Mouse (Mus musculus): ENCODE data around the gene Dek. TPM values are rescaled to one million over a fixed set of nuclear protein-coding genes. Genes with fewer than 3 reads are reported as not detected.

Dek gene
- total and polyA plus RNA-seq, 2 experiments: 14.1 to 27.7 TPM

DNA sequence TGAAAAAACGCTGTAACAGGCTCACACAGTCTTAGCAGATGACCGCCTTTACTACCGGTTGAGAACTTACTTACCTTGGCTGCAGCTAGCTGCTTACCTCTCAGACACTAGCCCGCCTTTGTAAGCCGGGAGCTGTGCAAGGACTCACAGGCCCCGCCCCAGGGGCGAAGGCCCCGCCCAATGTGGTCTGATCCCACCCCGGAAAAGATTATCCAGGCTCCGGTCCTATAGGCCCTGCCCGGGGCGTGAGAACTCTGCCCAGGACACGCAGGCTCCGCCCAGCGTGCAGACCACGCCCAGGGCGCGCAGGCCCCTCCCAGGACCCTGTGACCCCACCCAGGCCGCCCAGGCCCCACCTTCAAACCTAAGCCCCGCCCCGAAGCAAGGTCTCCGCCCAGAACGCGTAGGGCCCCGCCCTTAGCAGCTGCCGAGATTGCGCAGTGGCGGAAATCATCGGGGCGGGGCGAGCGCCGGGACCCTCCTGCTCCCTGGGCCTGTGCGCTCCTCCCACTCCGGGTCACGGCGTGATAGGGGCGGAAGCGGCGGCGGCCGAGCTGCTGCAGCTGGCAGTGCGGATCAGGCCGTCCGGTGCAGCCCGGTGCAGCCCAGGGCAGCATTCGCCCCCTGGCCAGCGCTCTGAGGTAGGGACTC lies 62.8 kb downstream of the Dek start, which contains the start of gene Kdm1b:
Gene Kdm1b (plus strand): TSS at position 470 of the 651 bp plus-strand sequence.
- Histone ChIP-seq H3K9ac (ENCODE audit: low read depth, low read length) (peak within 1 kb of the TSS; percentile 94), H3K79me2 (ENCODE audit: control insufficient read depth, insufficient read depth, low read length) (peaks cover 15% of the 10 kb centered on the region; the same call in 1 of the 2 replicates), H3K27ac (replicated peaks; ENCODE audit: insufficient read depth, low read depth, low read length) (peak within 1 kb of the TSS; percentile 81), H3K4me1 (ENCODE audit: control insufficient read depth, insufficient read depth, low read length) (peaks cover 17% of the 10 kb centered on the region), H3K27me3 (ENCODE audit: control insufficient read depth, insufficient read depth, low read length) (no peaks in the 10 kb centered on the region), H3K4me3 (ENCODE audit: insufficient read depth, low read depth, low read length) (peak within 1 kb of the TSS; percentile 87), H3K36me3 (ENCODE audit: control insufficient read depth, insufficient read depth, low read length) (peaks cover 6% of the 10 kb centered on the region)
- under 1% methylated on average over 48 of the region's 48 CpGs for WGBS
- TF ChIP-seq POLR2A (IDR thresholded peaks at IDR 0.05; ENCODE audit: extremely low read depth, insufficient read depth, low read length) (peak; percentile 95), CTCF (IDR thresholded peaks at IDR 0.05; ENCODE audit: low read depth, low read length) (no peak)
- DNase-seq (ENCODE audit: extremely low read depth, low read depth, low spot score): peak; percentile 95

DNA sequence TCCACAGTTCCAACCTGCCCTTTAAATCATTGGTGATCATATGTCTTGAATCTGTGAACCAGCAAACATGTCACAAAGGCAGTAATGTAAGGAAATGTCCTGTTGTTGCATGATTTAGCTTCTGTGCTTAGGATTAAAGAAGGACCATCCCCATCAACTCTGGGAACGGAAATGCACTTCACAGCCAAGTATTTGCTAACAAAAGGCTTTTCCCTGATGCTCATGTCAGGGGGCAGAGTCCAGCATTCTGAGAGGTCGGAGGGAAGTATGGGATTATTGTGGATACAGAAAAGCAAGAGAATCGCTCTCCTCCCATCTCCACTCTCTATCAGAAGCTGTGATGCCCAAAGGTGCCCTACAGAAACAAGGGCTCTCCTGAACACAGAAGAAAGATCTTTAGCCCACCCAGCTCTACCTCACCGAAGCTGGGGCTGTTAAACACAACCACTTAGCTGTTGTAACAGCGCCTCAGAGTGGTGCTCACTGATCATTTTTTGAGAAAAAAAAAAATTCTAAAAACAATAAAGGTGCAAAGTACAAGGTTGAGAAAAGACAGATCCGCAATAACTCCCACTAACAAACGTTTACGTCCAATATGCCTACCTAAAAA lies 63.9 kb downstream of the Dek start:
- peak; percentile 71 for DNase-seq (ENCODE audit: extremely low read depth, low read depth, low spot score)
- TF ChIP-seq POLR2A (IDR thresholded peaks at IDR 0.05; ENCODE audit: extremely low read depth, insufficient read depth, low read length) (no peak), CTCF (IDR thresholded peaks at IDR 0.05; ENCODE audit: low read depth, low read length) (no peak)
- Histone ChIP-seq H3K27ac (replicated peaks; ENCODE audit: insufficient read depth, low read depth, low read length) (peak overlapping the region; percentile 81), H3K79me2 (ENCODE audit: control insufficient read depth, insufficient read depth, low read length) (peaks cover 15% of the 10 kb centered on the region; the same call in 1 of the 2 replicates), H3K9ac (ENCODE audit: low read depth, low read length) (peak overlapping the region; percentile 36), H3K27me3 (ENCODE audit: control insufficient read depth, insufficient read depth, low read length) (no peaks in the 10 kb centered on the region), H3K36me3 (ENCODE audit: control insufficient read depth, insufficient read depth, low read length) (peaks cover 6% of the 10 kb centered on the region), H3K4me3 (ENCODE audit: insufficient read depth, low read depth, low read length) (peak overlapping the region; percentile 57), H3K4me1 (ENCODE audit: control insufficient read depth, insufficient read depth, low read length) (peaks cover 11% of the 10 kb centered on the region)
- 6% methylated on average over 8 of the region's 8 CpGs for WGBS

DNA sequence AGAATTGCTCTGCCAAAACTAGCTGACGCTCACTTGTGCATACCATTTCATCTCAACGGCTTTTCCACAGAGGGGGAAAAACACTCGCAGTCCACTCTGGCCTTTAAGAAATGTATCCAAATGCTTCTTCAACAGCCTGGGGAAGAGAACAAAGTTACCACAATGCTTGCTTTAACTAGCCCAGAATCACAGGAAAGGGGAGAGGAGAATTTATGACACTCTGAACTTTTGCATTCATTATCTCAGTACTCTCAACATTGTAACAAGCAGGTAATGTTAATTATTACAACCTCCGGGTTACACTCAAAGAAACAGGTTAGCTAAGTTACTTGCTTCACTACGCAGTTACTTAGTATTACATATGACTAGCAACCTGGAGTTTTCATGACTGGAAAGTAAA lies 65.9 kb downstream of the Dek start:
- TF ChIP-seq CTCF (IDR thresholded peaks at IDR 0.05; ENCODE audit: low read depth, low read length) (no peak), POLR2A (IDR thresholded peaks at IDR 0.05; ENCODE audit: extremely low read depth, insufficient read depth, low read length) (no peak)
- Histone ChIP-seq H3K79me2 (ENCODE audit: control insufficient read depth, insufficient read depth, low read length) (peaks cover 12% of the 10 kb centered on the region; the same call in 1 of the 2 replicates), H3K27me3 (ENCODE audit: control insufficient read depth, insufficient read depth, low read length) (no peaks in the 10 kb centered on the region), H3K4me1 (ENCODE audit: control insufficient read depth, insufficient read depth, low read length) (peaks cover 11% of the 10 kb centered on the region), H3K4me3 (ENCODE audit: insufficient read depth, low read depth, low read length) (no peak overlapping the region), H3K9ac (ENCODE audit: low read depth, low read length) (no peak overlapping the region), H3K27ac (replicated peaks; ENCODE audit: insufficient read depth, low read depth, low read length) (no peak overlapping the region), H3K36me3 (ENCODE audit: control insufficient read depth, insufficient read depth, low read length) (peaks cover 8% of the 10 kb centered on the region)
- no peak for DNase-seq (ENCODE audit: extremely low read depth, low read depth, low spot score)
- WGBS: 74% methylated on average over 5 of the region's 5 CpGs

DNA sequence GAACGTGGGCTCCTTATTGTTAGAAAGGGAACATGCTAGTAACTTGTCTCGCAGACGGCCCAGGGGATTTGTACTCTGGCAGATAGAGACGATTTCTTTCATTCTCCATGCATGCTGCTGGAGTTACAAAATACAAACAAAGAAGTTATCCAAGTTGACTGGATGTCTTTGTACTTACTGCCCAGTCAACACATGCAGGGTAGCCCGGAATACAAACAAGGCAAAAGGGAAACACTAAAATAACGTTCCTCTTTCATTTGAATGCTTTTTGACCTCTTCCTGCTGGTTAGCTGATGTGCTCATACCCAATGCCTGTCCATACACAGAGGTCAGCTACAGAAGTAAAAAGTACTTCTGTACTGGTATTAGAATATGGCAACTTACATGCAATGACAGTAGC lies 68.1 kb downstream of the Dek start:
- peaks cover 8% of the 10 kb centered on the region; the same call in 1 of the 2 replicates for H3K4me1 ChIP-seq (ENCODE audit: control insufficient read depth, insufficient read depth, low read length)
- DNase-seq (ENCODE audit: extremely low read depth, low read depth, low spot score): peak; percentile 85
- no peak overlapping the region for H3K9ac ChIP-seq (ENCODE audit: low read depth, low read length)
- no peak overlapping the region for H3K27ac ChIP-seq (replicated peaks; ENCODE audit: insufficient read depth, low read depth, low read length)
- no peaks in the 10 kb centered on the region for H3K27me3 ChIP-seq (ENCODE audit: control insufficient read depth, insufficient read depth, low read length)
- H3K4me3 ChIP-seq (ENCODE audit: insufficient read depth, low read depth, low read length): no peak overlapping the region
- peaks cover 8% of the 10 kb centered on the region for H3K36me3 ChIP-seq (ENCODE audit: control insufficient read depth, insufficient read depth, low read length)
- TF ChIP-seq CTCF (IDR thresholded peaks at IDR 0.05; ENCODE audit: low read depth, low read length) (no peak), POLR2A (IDR thresholded peaks at IDR 0.05; ENCODE audit: extremely low read depth, insufficient read depth, low read length) (no peak)
- 28% methylated on average over 6 of the region's 6 CpGs for WGBS
- H3K79me2 ChIP-seq (ENCODE audit: control insufficient read depth, insufficient read depth, low read length): no peaks in the 10 kb centered on the region

Other genes starting within 250 kb of the Dek start
- 10.5 and 11.1 TPM in 2 replicates for gene Kif13a, start 176.3 kb downstream of the Dek start, total RNA-seq (2014; rRNA removed)
- 6.6 TPM in 2 replicates for gene Kif13a, start 176.3 kb downstream of the Dek start, polyA plus RNA-seq (2012; rRNA removed)
- gene Nhlrc1, start 91.4 kb downstream of the Dek start, total RNA-seq (2014; rRNA removed): 0.40 and 0.83 TPM in 2 replicates
- gene Nhlrc1, start 91.4 kb downstream of the Dek start, polyA plus RNA-seq (2012; rRNA removed): 1.8 and 2.9 TPM in 2 replicates
- gene Kdm1b, start 62.7 kb downstream of the Dek start, total RNA-seq (2014; rRNA removed): 17.5 and 21.1 TPM in 2 replicates
- 7.4 and 9.3 TPM in 2 replicates for gene Kdm1b, start 62.7 kb downstream of the Dek start, polyA plus RNA-seq (2012; rRNA removed)
- gene Tpmt, start 61.5 kb downstream of the Dek start, total RNA-seq (2014; rRNA removed): 33.0 and 45.4 TPM in 2 replicates
- gene Tpmt, start 61.5 kb downstream of the Dek start, polyA plus RNA-seq (2012; rRNA removed): 13.9 and 18.9 TPM in 2 replicates
- gene Rnf144b, start 16.5 kb upstream of the Dek start, total RNA-seq (2014; rRNA removed): 19.4 and 19.7 TPM in 2 replicates
- 18.8 and 20.2 TPM in 2 replicates for gene Rnf144b, start 16.5 kb upstream of the Dek start, polyA plus RNA-seq (2012; rRNA removed)

Data from liver, adult 2 months (tissue).